Mouse (Mus musculus) CH12.LX (cell line): ENCODE results near the gene Sema4a. TPM values are rescaled to one million over a fixed set of nuclear protein-coding genes. Genes with fewer than 3 reads are reported as not detected.

Experiments used
- DNase-seq: peaks from one replicate; pipeline ENCODE4 v3.0.0-alpha.2; 2013; ENCODE audit errors: extremely low read depth
- H3K27ac ChIP-seq: 2 replicates; pipeline ENCODE4 v1.5.1; 2012; ENCODE audit warnings: low read depth, mild to moderate bottlenecking, control low read depth, moderate library complexity; ENCODE audit not compliant: insufficient read depth
- H3K27me3 ChIP-seq: replicated peaks from 2 replicates; pipeline ENCODE3; 2012; ENCODE audit warnings: inconsistent platforms
- H3K36me3 ChIP-seq, 2 experiments: replicated peaks in 1 of 2; 2 replicates each; pipeline versions ENCODE3 to v1.6.1; 2012; ENCODE audit warnings: inconsistent platforms in 1 of 2, low read length in 1 of 2, mild to moderate bottlenecking in 1 of 2, mixed read lengths in 1 of 2, moderate library complexity in 1 of 2; ENCODE audit not compliant: control insufficient read depth in 1 of 2, insufficient read depth in 1 of 2
- H3K4me1 ChIP-seq, 2 experiments: 2 replicates each; pipeline ENCODE4 v1.6.1; 2012; ENCODE audit warnings: inconsistent platforms in 1 of 2, moderate library complexity in 1 of 2; ENCODE audit not compliant: insufficient read depth in 2 of 2, control insufficient read depth in 1 of 2
- H3K4me2 ChIP-seq: 2 replicates; pipeline ENCODE4 v1.6.1; 2012; ENCODE audit warnings: low read depth, mild to moderate bottlenecking, control low read depth; ENCODE audit not compliant: poor library complexity, insufficient read depth, severe bottlenecking
- H3K4me3 ChIP-seq, 3 experiments: fragments of 150-350 bp in 1 of 3; sonication (generic) in 1 of 3; replicated peaks in 1 of 3; 2 replicates each; pipeline versions ENCODE3 to v1.5.1; 2011 to 2012; ENCODE audit warnings: low read depth in 2 of 3, low read length in 2 of 3, mild to moderate bottlenecking in 2 of 3, moderate library complexity in 2 of 3, control low read depth in 1 of 3, improper control_type of control experiment in 1 of 3, inconsistent platforms in 1 of 3, mixed read lengths in 1 of 3; ENCODE audit not compliant: poor library complexity in 1 of 3
- H3K79me2 ChIP-seq: replicated peaks from 2 replicates; pipeline ENCODE4 v1.6.1; 2012; ENCODE audit warnings: mild to moderate bottlenecking, moderate library complexity; ENCODE audit not compliant: control insufficient read depth, poor library complexity, insufficient read depth, severe bottlenecking; ENCODE audit errors: extremely low read depth
- H3K9ac ChIP-seq: 2 replicates; pipeline ENCODE4 v1.6.1; 2012; ENCODE audit warnings: low read depth, mild to moderate bottlenecking, control low read depth, moderate library complexity; ENCODE audit not compliant: insufficient read depth
- H3K9me3 ChIP-seq: replicated peaks from 2 replicates; pipeline ENCODE3; 2012; ENCODE audit warnings: low read length, inconsistent platforms, mixed read lengths
- BHLHE40 ChIP-seq: IDR thresholded peaks from 2 replicates; pipeline ENCODE4 v1.6.1; 2011; ENCODE audit warnings: mild to moderate bottlenecking, low read depth, low read length, improper control_type of control experiment
- CTCF ChIP-seq, 2 experiments: IDR thresholded peaks in 1 of 2; conservative IDR thresholded peaks in 1 of 2; 2 replicates each; pipeline ENCODE4 v1.5.1; 2011 to 2012; ENCODE audit warnings: low read depth in 2 of 2, low read length in 2 of 2, improper control_type of control experiment in 1 of 2, inconsistent platforms in 1 of 2, mild to moderate bottlenecking in 1 of 2, moderate library complexity in 1 of 2
- ELF1 ChIP-seq: IDR thresholded peaks from 2 replicates; pipeline ENCODE4 v1.6.1; 2014; ENCODE audit warnings: low read depth, mild to moderate bottlenecking, inconsistent platforms, low read length, improper control_type of control experiment
- ETS1 ChIP-seq: conservative IDR thresholded peaks from 2 replicates; pipeline ENCODE4 v1.6.1; 2012; ENCODE audit warnings: low read depth, mild to moderate bottlenecking, inconsistent platforms, low read length, improper control_type of control experiment, moderate library complexity
- GABPA ChIP-seq: IDR thresholded peaks from 2 replicates; pipeline ENCODE4 v1.6.1; 2012; ENCODE audit warnings: low read depth, low read length, improper control_type of control experiment, inconsistent platforms; ENCODE audit not compliant: insufficient replicate concordance
- HCFC1 ChIP-seq: IDR thresholded peaks from 2 replicates; pipeline ENCODE4 v1.6.1; 2012; ENCODE audit warnings: low read depth, mild to moderate bottlenecking, inconsistent platforms, low read length, improper control_type of control experiment
- IRF4 ChIP-seq: IDR thresholded peaks from 2 replicates; pipeline ENCODE4 v1.6.1; 2014; ENCODE audit warnings: low read depth, mild to moderate bottlenecking, inconsistent platforms, low read length, improper control_type of control experiment
- JUN ChIP-seq: IDR thresholded peaks from 2 replicates; pipeline ENCODE4 v1.6.1; 2011; ENCODE audit warnings: low read depth, mild to moderate bottlenecking, low read length, improper control_type of control experiment, moderate library complexity; ENCODE audit not compliant: insufficient read depth
- KAT2A ChIP-seq: IDR thresholded peaks from 2 replicates; pipeline ENCODE4 v1.6.1; 2012; ENCODE audit warnings: low read length, improper control_type of control experiment, inconsistent platforms; ENCODE audit not compliant: insufficient replicate concordance
- MAX ChIP-seq: IDR thresholded peaks from 2 replicates; pipeline ENCODE4 v1.6.1; 2011; ENCODE audit warnings: low read length, improper control_type of control experiment
- MEF2A ChIP-seq: IDR thresholded peaks from 2 replicates; pipeline ENCODE4 v1.6.1; 2014; ENCODE audit warnings: low read depth, mild to moderate bottlenecking, inconsistent platforms, low read length, improper control_type of control experiment, borderline replicate concordance
- MXI1 ChIP-seq: IDR thresholded peaks from 2 replicates; pipeline ENCODE4 v1.6.1; 2011; ENCODE audit warnings: mild to moderate bottlenecking, low read depth, low read length, improper control_type of control experiment
- MYC ChIP-seq: IDR thresholded peaks from 2 replicates; pipeline ENCODE4 v1.6.1; 2011; ENCODE audit warnings: low read depth, mild to moderate bottlenecking, improper control_type of control experiment, low read length
- PAX5 ChIP-seq: IDR thresholded peaks from 2 replicates; pipeline ENCODE4 v1.6.1; 2012; ENCODE audit warnings: low read length, inconsistent platforms, mixed read lengths
- POLR2AphosphoS2 ChIP-seq: IDR thresholded peaks from 2 replicates; pipeline ENCODE4 v1.6.1; 2011; ENCODE audit warnings: low read depth, low read length, improper control_type of control experiment
- RAD21 ChIP-seq: IDR thresholded peaks from 2 replicates; pipeline ENCODE4 v1.6.1; 2011; ENCODE audit warnings: low read depth, mild to moderate bottlenecking, low read length, improper control_type of control experiment, moderate library complexity
- SIN3A ChIP-seq: IDR thresholded peaks from 2 replicates; pipeline ENCODE4 v1.6.1; 2012; ENCODE audit warnings: low read length, improper control_type of control experiment, inconsistent platforms
- TBP ChIP-seq: conservative IDR thresholded peaks from 2 replicates; pipeline ENCODE4 v1.6.1; 2011; ENCODE audit warnings: low read depth, low read length, improper control_type of control experiment
- TCF12 ChIP-seq: IDR thresholded peaks from 2 replicates; pipeline ENCODE4 v1.6.1; 2014; ENCODE audit warnings: low read depth, mild to moderate bottlenecking, inconsistent platforms, low read length, improper control_type of control experiment
- UBTF ChIP-seq: IDR thresholded peaks from 2 replicates; pipeline ENCODE4 v1.6.1; 2012; ENCODE audit warnings: low read depth, mild to moderate bottlenecking, inconsistent platforms, low read length, improper control_type of control experiment, moderate library complexity
- ZC3H11A ChIP-seq: IDR thresholded peaks from 2 replicates; pipeline ENCODE4 v1.6.1; 2012; ENCODE audit warnings: low read depth, mild to moderate bottlenecking, inconsistent platforms, low read length, improper control_type of control experiment
- ZKSCAN1 ChIP-seq: IDR thresholded peaks from 2 replicates; pipeline ENCODE4 v1.6.1; 2012; ENCODE audit warnings: low read depth, inconsistent platforms, low read length, improper control_type of control experiment, borderline replicate concordance
- ZNF384 ChIP-seq: IDR thresholded peaks from 2 replicates; pipeline ENCODE4 v1.6.1; 2012; ENCODE audit warnings: low read depth, low read length, improper control_type of control experiment, inconsistent platforms
- dilution Hi-C: fragments of 300-500 bp; cut with MboI; formaldehyde crosslinking; loops from 2 replicates; pipeline ENCODE4 v1.14.3; 2020; ENCODE audit warnings: low sequenced_read_pairs; ENCODE audit not compliant: extremely low pct_unique_long_range_greater_than_20kb, extremely low pct_ligation_motif_present
- in situ Hi-C: fragments of 300-500 bp; cut with MboI; formaldehyde crosslinking; loops from 3 replicates; pipeline ENCODE4 v1.14.3; 2019; ENCODE audit warnings: low sequenced_read_pairs, low pct_ligation_motif_present, low pct_unique_long_range_greater_than_20kb, mixed read lengths
- polyA plus RNA-seq: library from polyadenylated mRNA; unstranded; fragments of >175 nt; gene quantifications from 2 replicates; pipeline ENCODE4 v1.2.1, GENCODE M21; 2012; ENCODE audit warnings: low read depth; ENCODE audit not compliant: insufficient read length
- total RNA-seq, 2 experiments: library from RNA; depleted of rRNA; stranded (reverse); fragments of 300-350 nt in 1 of 2; fragments of >200 nt in 1 of 2; gene quantifications; 2 replicates each; pipeline ENCODE4 v1.2.3; 2012 to 2014

Gene Sema4a
- total and polyA plus RNA-seq, 3 experiments: 3.5 to 7.1 (median 4.7) TPM

- H3K9ac ChIP-seq: no peak overlapping the region
- H3K9me3 ChIP-seq: no peaks in the 10 kb centered on the region
- dilution Hi-C loops (no loop called here), in situ Hi-C loops (no loop called here)
- H3K27ac ChIP-seq: no peak overlapping the region
- H3K36me3 ChIP-seq: peaks cover 52 to 92% of the 10 kb centered on the region in 2 experiments
- DNase-seq: no peak
- H3K4me1 ChIP-seq: peaks cover 2 to 12% of the 10 kb centered on the region in 2 experiments; a peak in 2 of 4 replicates
- no peak overlapping the region for H3K4me2 ChIP-seq
- H3K79me2 ChIP-seq: peaks cover 7% of the 10 kb centered on the region; the same call in 1 of the 2 replicates
- H3K4me3 ChIP-seq: no peak overlapping the region
- TF ChIP-seq ZKSCAN1 (no peak), PAX5 (no peak), BHLHE40 (no peak), GABPA (no peak), ZNF384 (no peak), MEF2A (no peak), CTCF (conservative IDR thresholded peaks at IDR 0.05 in 1 of 2, IDR thresholded peaks at IDR 0.05 in 1 of 2; ENCODE audit: low read depth in 2 of 2, low read length in 2 of 2) (no peak), RAD21 (no peak), ETS1 (no peak), SIN3A (no peak), JUN (no peak), HCFC1 (no peak), MAX (no peak), KAT2A (no peak), POLR2AphosphoS2 (no peak), MYC (no peak), ZC3H11A (no peak), TCF12 (no peak), UBTF (no peak)
- H3K27me3 ChIP-seq: no peaks in the 10 kb centered on the region
Observed at GRCm38 (mm10) chr3:88418016-88418415, 43.0 kb downstream of the Sema4a start.

DNA sequence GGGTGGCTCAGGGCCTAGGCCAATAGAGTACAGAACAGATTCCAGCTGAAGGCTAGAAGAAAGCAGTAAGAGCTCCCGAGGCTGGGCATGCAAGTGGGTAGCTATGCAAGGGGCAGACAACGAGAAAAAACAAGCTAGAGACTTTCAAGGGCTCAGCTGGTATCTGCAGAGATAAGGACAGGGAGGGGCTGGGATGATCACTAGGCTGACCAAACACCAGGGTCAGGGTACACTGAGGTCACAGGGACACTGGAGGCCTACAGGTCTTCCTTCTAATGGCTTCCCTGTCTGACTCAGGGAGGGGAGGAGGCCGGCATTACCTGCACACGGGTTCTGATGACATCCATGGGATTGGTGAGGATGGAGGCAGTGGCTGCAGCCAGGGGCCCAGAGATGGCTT lies 45.3 kb downstream of the Sema4a start:
- no peaks in the 10 kb centered on the region; the same call in 1 of the 2 replicates for H3K79me2 ChIP-seq
- no peak overlapping the region for H3K4me2 ChIP-seq
- dilution Hi-C loops (no loop called here), in situ Hi-C loops (no loop called here)
- TF ChIP-seq CTCF (conservative IDR thresholded peaks at IDR 0.05 in 1 of 2, IDR thresholded peaks at IDR 0.05 in 1 of 2; ENCODE audit: low read depth in 2 of 2, low read length in 2 of 2): no peak
- TF ChIP-seq POLR2AphosphoS2: no peak
- no peak for TF ChIP-seq MEF2A
- TF ChIP-seq ELF1: no peak
- no peak for TF ChIP-seq TBP
- no peak for TF ChIP-seq MXI1
- no peak for TF ChIP-seq IRF4
- no peak for DNase-seq
- H3K36me3 ChIP-seq: peaks cover 57 to 93% of the 10 kb centered on the region in 2 experiments
- no peaks in the 10 kb centered on the region for H3K27me3 ChIP-seq
- H3K27ac ChIP-seq: no peak overlapping the region
- H3K9me3 ChIP-seq: no peaks in the 10 kb centered on the region
- no peak overlapping the region for H3K9ac ChIP-seq
- no peak overlapping the region for H3K4me3 ChIP-seq
- H3K4me1 ChIP-seq: peaks cover 0 to 8% of the 10 kb centered on the region in 2 experiments; a peak in 2 of 4 replicates
